ENCODE assay signal across 15 mouse cellular contexts in the genomic region with DNA sequence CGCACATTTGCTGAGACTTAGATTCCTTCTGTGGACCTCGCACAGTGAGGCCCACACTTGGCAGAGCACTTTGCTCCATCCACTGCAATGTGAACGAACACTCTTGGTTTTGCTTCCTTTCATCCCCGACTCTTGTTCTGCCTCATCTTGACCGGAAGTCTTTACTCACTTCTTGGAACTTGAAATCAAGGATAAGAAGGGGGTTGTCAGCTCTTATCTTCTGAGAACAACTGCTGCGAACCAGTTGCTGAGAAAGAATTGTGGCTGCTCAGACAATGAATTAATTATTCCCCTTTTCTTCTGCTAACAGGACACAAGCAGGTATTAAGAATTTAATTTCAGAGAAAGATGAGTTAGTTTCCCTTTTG. TPM values are rescaled to one million over a fixed set of nuclear protein-coding genes. Genes with fewer than 3 reads are reported as not detected.
DNase-seq lines count a peak whose midpoint lies in the region; ATAC-seq and TF ChIP-seq lines count a peak whose summit lies in the region.
"Had no signal": no experiment of that assay in that cellular context is flagged by ENCODE, and none has a peak within 500 bp of the region (broad histone marks: within the 10 kb centered on the region; RNA-seq: fewer than 3 reads in every experiment).

No protein-coding gene starts in this region.

- peak overlapping the region; percentile 3; the same call in 1 of the 2 replicates for H3K9ac ChIP-seq in heart, embryonic 15.5 days
- H3K9ac ChIP-seq in liver, embryonic 11.5 days (ENCODE audit: low read depth, low read length), result peak overlapping the region; percentile 41
- no peak overlapping the region for H3K9ac ChIP-seq in midbrain, postnatal 0 days (replicated peaks; ENCODE audit: low read length, poor library complexity, severe bottlenecking)
- H3K9ac ChIP-seq: embryonic facial prominence, embryonic 13.5 days had no signal

- no peak for ATAC-seq in heart, embryonic 15.5 days (replicated peaks; ENCODE audit: insufficient number of reproducible peaks, insufficient read depth, low FRiP score, low read depth)
- ATAC-seq in liver, embryonic 11.5 days (replicated peaks; ENCODE audit: low FRiP score), result no peak
- ATAC-seq in midbrain, postnatal 0 days (ENCODE audit: low FRiP score), result no peak
- ATAC-seq: CD4-positive, CD25-positive, alpha-beta regulatory T cell, adult 4 months had no signal

- H3K4me2 ChIP-seq in heart, embryonic 15.5 days, result 0 out of 2 replicates have a peak overlapping the region, but pooled peaks have one; percentile 4
- peak overlapping the region; percentile 85 for H3K4me2 ChIP-seq in liver, embryonic 11.5 days
- no peak overlapping the region for H3K4me2 ChIP-seq in midbrain, postnatal 0 days (ENCODE audit: low read depth, low read length, poor library complexity, severe bottlenecking)
- H3K4me2 ChIP-seq: embryonic facial prominence, embryonic 13.5 days; hindbrain, embryonic 14.5 days had no signal

- no peaks in the 10 kb centered on the region for H3K9me3 ChIP-seq in heart, embryonic 15.5 days (replicated peaks)
- no peaks in the 10 kb centered on the region for H3K9me3 ChIP-seq in liver, embryonic 11.5 days (ENCODE audit: control insufficient read depth, low read length)
- H3K9me3 ChIP-seq in midbrain, postnatal 0 days (ENCODE audit: low read length), result no peaks in the 10 kb centered on the region

- H3K4me3 ChIP-seq in heart, embryonic 15.5 days, result no peak overlapping the region
- peak overlapping the region; percentile 27 for H3K4me3 ChIP-seq in liver, embryonic 11.5 days (ENCODE audit: low read depth, low read length)
- no peak overlapping the region for H3K4me3 ChIP-seq in midbrain, postnatal 0 days (ENCODE audit: low read depth, low read length)
- H3K4me3 ChIP-seq: embryonic facial prominence, embryonic 13.5 days had no signal

- 44% methylated on average over 6 of the region's 6 CpGs for WGBS in heart, embryonic 15.5 days
- WGBS in liver, embryonic 11.5 days, result 35% methylated on average over 6 of the region's 6 CpGs
- WGBS in midbrain, postnatal 0 days, result 78% methylated on average over 6 of the region's 6 CpGs

- H3K4me1 ChIP-seq in heart, embryonic 15.5 days (replicated peaks), result peaks cover 45% of the 10 kb centered on the region
- peaks cover 53% of the 10 kb centered on the region for H3K4me1 ChIP-seq in liver, embryonic 11.5 days (replicated peaks; ENCODE audit: control insufficient read depth, insufficient read depth, low read length)
- peaks cover 6% of the 10 kb centered on the region; the same call in 1 of the 2 replicates for H3K4me1 ChIP-seq in midbrain, postnatal 0 days (ENCODE audit: insufficient read depth, low read length)

- peak overlapping the region; percentile 50 for H3K27ac ChIP-seq in heart, embryonic 15.5 days
- H3K27ac ChIP-seq in liver, embryonic 11.5 days (ENCODE audit: low read depth, low read length), result peak overlapping the region; percentile 90
- H3K27ac ChIP-seq in midbrain, postnatal 0 days (ENCODE audit: low read depth, low read length), result no peak overlapping the region
- H3K27ac ChIP-seq: embryonic facial prominence, embryonic 13.5 days; hindbrain, embryonic 14.5 days; macrophage had no signal

- H3K27me3 ChIP-seq in heart, embryonic 15.5 days, result no peaks in the 10 kb centered on the region
- H3K27me3 ChIP-seq in liver, embryonic 11.5 days (replicated peaks; ENCODE audit: control insufficient read depth, insufficient read depth, low read length), result no peaks in the 10 kb centered on the region
- H3K27me3 ChIP-seq in midbrain, postnatal 0 days (ENCODE audit: insufficient read depth, low read length), result no peaks in the 10 kb centered on the region
- H3K27me3 ChIP-seq: embryonic facial prominence, embryonic 13.5 days had no signal

- DNase-seq in heart, postnatal 25 days (ENCODE audit: low spot score), result no peak
- peak; percentile 81 for DNase-seq in 416B (ENCODE audit: low read depth)
- DNase-seq in c-Kit-negative CD71-positive TER-119-positive erythroid progenitor cells, embryonic 14.5 days (ENCODE audit: low read depth, low spot score), result peak; percentile 29
- DNase-seq in liver, embryonic 11.5 days (ENCODE audit: low spot score), result no peak
- DNase-seq in frontal cortex, adult 2 months (ENCODE audit: extremely low spot score in 1 of 2, low spot score in 1 of 2), result no peak
- DNase-seq in midbrain, postnatal 0 days (ENCODE audit: low spot score), result no peak
- no peak for DNase-seq in cerebellum, postnatal 10 days
- DNase-seq: adrenal gland, postnatal 36 days; cerebellum, postnatal 25 days; thymus, postnatal 4 days had no signal

- intact Hi-C loops in heart, postnatal 25 days (cut with DNase I), result no loop called here

- H3K36me3 ChIP-seq in heart, embryonic 15.5 days, result peaks cover 4% of the 10 kb centered on the region; the same call in 1 of the 2 replicates
- peaks cover 9% of the 10 kb centered on the region for H3K36me3 ChIP-seq in liver, embryonic 11.5 days (ENCODE audit: control insufficient read depth, insufficient read depth, low read length)
- H3K36me3 ChIP-seq in midbrain, postnatal 0 days (ENCODE audit: insufficient read depth, low read length), result no peaks in the 10 kb centered on the region

- TF ChIP-seq CTCF in midbrain, postnatal 0 days (IDR thresholded peaks at IDR 0.05), result no peak

RNA-seq across cellular contexts. Expression of a gene that starts 4.3 kb away (rescaled TPM):
- polyA plus RNA-seq in heart, embryonic 15.5 days (2015; fragmentation: Nextera tagmentation; extraction: Ambion mirVana), result 44.4 and 56.0 TPM in 2 replicates
- total RNA-seq in heart, postnatal 25 days (2021), result 10 to 100 TPM; 36.0 to 36.4 TPM
- 102 and 113 TPM in 2 replicates for polyA plus RNA-seq in liver, embryonic 11.5 days (2014; fragmentation: Nextera tagmentation; extraction: Ambion mirVana)
- polyA plus RNA-seq in frontal cortex, adult 2 months (2012; rRNA removed), result 39.5 TPM in 2 replicates
- total RNA-seq in midbrain, postnatal 0 days (2014; rRNA removed), result 32.7 and 34.5 TPM in 2 replicates
- 25.4 and 27.6 TPM in 2 replicates for polyA plus RNA-seq in midbrain, postnatal 0 days (2015; fragmentation: Nextera tagmentation; extraction: Ambion mirVana)

Comparison
In these comparisons a context has a peak if more than half of its experiments do, and no peak if none do; other contexts are left out.
1. DNase-seq: peak in 416B (single experiment) and c-Kit-negative CD71-positive TER-119-positive erythroid progenitor cells, embryonic 14.5 days (single experiment); none in heart, postnatal 25 days (single experiment), liver, embryonic 11.5 days (single experiment), frontal cortex, adult 2 months (0 of 2), midbrain, postnatal 0 days (single experiment) and cerebellum, postnatal 10 days (0 of 2).